21 mouse cellular contexts compared by ENCODE assay signal in the genomic region with DNA sequence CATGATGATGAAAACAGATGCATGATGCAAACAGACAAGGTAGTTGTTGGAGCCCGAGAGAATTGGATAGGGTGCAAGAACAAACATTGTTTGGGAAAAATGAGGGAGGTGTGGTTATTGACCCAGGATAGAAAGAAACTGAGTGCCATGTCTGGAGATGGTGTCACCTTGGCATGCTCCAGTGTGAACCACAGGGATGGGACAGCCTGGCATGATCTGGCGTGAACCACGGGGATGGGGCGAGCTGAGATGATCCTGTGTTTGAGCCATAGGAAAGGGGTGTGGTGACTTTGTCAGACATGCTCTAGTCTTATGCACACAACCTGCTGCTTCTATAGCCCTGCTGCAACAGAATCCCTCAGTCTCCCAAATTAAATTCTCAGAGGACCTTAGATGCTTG.
A peak's percentile ranks its signal among the peaks of the same experiment; 100 is the strongest.
DNase-seq lines count a peak whose midpoint lies in the region; ATAC-seq lines count a peak whose summit lies in the region.
"Had no signal": no experiment of that assay in that cellular context is flagged by ENCODE, and none has a peak within 500 bp of the region (broad histone marks: within the 10 kb centered on the region; RNA-seq: fewer than 3 reads in every experiment).

No protein-coding gene starts in this region.

- no peak overlapping the region for H3K4me2 ChIP-seq in midbrain, embryonic 11.5 days
- H3K4me2 ChIP-seq in midbrain, embryonic 14.5 days (ENCODE audit: low read length): no peak overlapping the region
- H3K4me2 ChIP-seq: embryonic facial prominence, embryonic 13.5 days; embryonic facial prominence, embryonic 15.5 days; forebrain, embryonic 12.5 days had no signal

- peak; percentile 90 for DNase-seq in heart, adult 11 months
- DNase-seq in heart, postnatal 4 days: no peak
- DNase-seq in midbrain, embryonic 11.5 days (ENCODE audit: low spot score, missing footprints): peak; percentile 4
- DNase-seq in midbrain, embryonic 14.5 days: no peak
- no peak for DNase-seq in layer of hippocampus, postnatal 14 days (ENCODE audit: low spot score in 2 of 2)
- DNase-seq: adrenal gland, adult 2 months; adrenal gland, postnatal 25 days; cerebellum, adult 11 months; cerebellum, adult 18-20 months; cerebellum, adult 8-10 months; cerebellum, adult 9-11 months; cerebellum, postnatal 14 days; cerebellum, postnatal 36 days; embryo, embryonic 11 days had no signal

- no peak overlapping the region for H3K9ac ChIP-seq in midbrain, embryonic 11.5 days (ENCODE audit: low read length)
- no peak overlapping the region for H3K9ac ChIP-seq in midbrain, embryonic 14.5 days (replicated peaks; ENCODE audit: low read length)
- H3K9ac ChIP-seq: embryonic facial prominence, embryonic 13.5 days; embryonic facial prominence, embryonic 15.5 days; forebrain, embryonic 12.5 days had no signal

- no peak for ATAC-seq in midbrain, embryonic 11.5 days (ENCODE audit: low FRiP score)
- ATAC-seq in midbrain, embryonic 14.5 days (ENCODE audit: low FRiP score, low TSS enrichment): no peak
- ATAC-seq: forebrain, embryonic 14.5 days; forebrain, embryonic 16.5 days had no signal

- H3K4me1 ChIP-seq in midbrain, embryonic 11.5 days (ENCODE audit: control insufficient read depth, insufficient read depth, low read length): peaks cover 4% of the 10 kb centered on the region
- H3K4me1 ChIP-seq in midbrain, embryonic 14.5 days (ENCODE audit: control insufficient read depth, insufficient read depth, low read length): 0 out of 2 replicates have a peak, but pooled peaks cover 1% of the 10 kb centered on the region

- WGBS in midbrain, embryonic 11.5 days: 85% methylated on average over 4 of the region's 4 CpGs
- 95% methylated on average over 4 of the region's 4 CpGs for WGBS in midbrain, embryonic 14.5 days

- H3K4me3 ChIP-seq in midbrain, embryonic 11.5 days (ENCODE audit: low read depth, low read length): no peak overlapping the region
- no peak overlapping the region for H3K4me3 ChIP-seq in midbrain, embryonic 14.5 days (replicated peaks; ENCODE audit: low read depth, low read length)
- H3K4me3 ChIP-seq: embryonic facial prominence, embryonic 13.5 days; embryonic facial prominence, embryonic 15.5 days; erythroblast, embryonic 14.5 days; forebrain, embryonic 10.5 days; forebrain, embryonic 12.5 days had no signal

- no peaks in the 10 kb centered on the region for H3K9me3 ChIP-seq in midbrain, embryonic 11.5 days (ENCODE audit: control insufficient read depth, low read length)
- no peaks in the 10 kb centered on the region for H3K9me3 ChIP-seq in midbrain, embryonic 14.5 days (ENCODE audit: control insufficient read depth, low read length)
- H3K9me3 ChIP-seq: embryonic facial prominence, embryonic 13.5 days; embryonic facial prominence, embryonic 15.5 days; forebrain, embryonic 10.5 days; forebrain, embryonic 12.5 days had no signal

- no peak overlapping the region for H3K27ac ChIP-seq in midbrain, embryonic 11.5 days (ENCODE audit: low read depth, low read length)
- H3K27ac ChIP-seq in midbrain, embryonic 14.5 days (replicated peaks; ENCODE audit: low read depth, low read length): no peak overlapping the region
- H3K27ac ChIP-seq: embryonic facial prominence, embryonic 13.5 days; embryonic facial prominence, embryonic 15.5 days; forebrain, embryonic 10.5 days; forebrain, embryonic 12.5 days had no signal

- no peaks in the 10 kb centered on the region for H3K27me3 ChIP-seq in midbrain, embryonic 11.5 days (ENCODE audit: control insufficient read depth, insufficient read depth, low read length)
- H3K27me3 ChIP-seq in midbrain, embryonic 14.5 days (ENCODE audit: control insufficient read depth, insufficient read depth, low read length): no peaks in the 10 kb centered on the region
- H3K27me3 ChIP-seq: embryonic facial prominence, embryonic 13.5 days; embryonic facial prominence, embryonic 15.5 days had no signal

- H3K36me3 ChIP-seq in midbrain, embryonic 11.5 days (ENCODE audit: control insufficient read depth, insufficient read depth, low read length): no peaks in the 10 kb centered on the region
- no peaks in the 10 kb centered on the region for H3K36me3 ChIP-seq in midbrain, embryonic 14.5 days (ENCODE audit: control insufficient read depth, insufficient read depth, low read length)
- H3K36me3 ChIP-seq: embryonic facial prominence, embryonic 13.5 days; embryonic facial prominence, embryonic 15.5 days; forebrain, embryonic 10.5 days; forebrain, embryonic 12.5 days had no signal

Comparison
In these comparisons a context has a peak if more than half of its experiments do, and no peak if none do; other contexts are left out.
1. DNase-seq: peak in heart, adult 11 months (single experiment) and midbrain, embryonic 11.5 days (single experiment); none in heart, postnatal 4 days (single experiment), midbrain, embryonic 14.5 days (single experiment) and layer of hippocampus, postnatal 14 days (0 of 2).